Mouse (Mus musculus) urinary bladder, adult 2 months (tissue): ENCODE results near the gene Xrra1. TPM values are rescaled to one million over a fixed set of nuclear protein-coding genes. Genes with fewer than 3 reads are reported as not detected.
"Not testable (repeated sequence)": the region's sequence is repeated elsewhere in the genome, so short reads cannot be mapped to it uniquely, and the experiment has no call there.

Experiments
- DNase-seq: peaks from one replicate; pipeline ENCODE4 v3.0.0; 2022; ENCODE audit warnings: low spot score
- polyA plus RNA-seq: library from polyadenylated mRNA; depleted of rRNA; stranded (reverse); fragments of >200 nt; gene quantifications from 2 replicates; pipeline ENCODE4 v1.2.3, GENCODE M21; 2012

The Xrra1 gene
- polyA plus RNA-seq, 1 experiment = 0.07 TPM

- DNase-seq = no peak
These were observed 38.0 kb downstream of the Xrra1 start for GRCm38 (mm10) chr7:99896905-99897304.

DNA sequence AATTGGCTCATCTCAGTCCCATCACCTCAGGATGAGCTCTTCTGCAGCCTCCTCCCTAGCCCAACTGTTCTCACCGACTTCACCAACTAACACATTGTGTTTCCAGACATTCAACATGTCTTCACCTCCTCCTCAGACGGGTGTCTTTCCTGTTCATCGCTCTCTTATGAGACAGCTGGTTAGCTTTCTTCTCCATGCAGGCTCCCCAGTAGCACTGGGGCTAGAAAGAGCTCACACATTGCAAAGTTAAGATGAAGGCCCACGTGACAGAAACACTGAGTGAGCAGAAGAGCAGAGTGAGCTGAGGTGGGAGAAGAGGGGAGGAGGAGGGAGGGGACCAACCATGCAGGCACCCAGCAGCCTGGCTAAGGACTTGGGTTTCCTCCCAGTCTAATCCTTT lies 43.3 kb downstream of the Xrra1 start:
- no peak for DNase-seq

DNA sequence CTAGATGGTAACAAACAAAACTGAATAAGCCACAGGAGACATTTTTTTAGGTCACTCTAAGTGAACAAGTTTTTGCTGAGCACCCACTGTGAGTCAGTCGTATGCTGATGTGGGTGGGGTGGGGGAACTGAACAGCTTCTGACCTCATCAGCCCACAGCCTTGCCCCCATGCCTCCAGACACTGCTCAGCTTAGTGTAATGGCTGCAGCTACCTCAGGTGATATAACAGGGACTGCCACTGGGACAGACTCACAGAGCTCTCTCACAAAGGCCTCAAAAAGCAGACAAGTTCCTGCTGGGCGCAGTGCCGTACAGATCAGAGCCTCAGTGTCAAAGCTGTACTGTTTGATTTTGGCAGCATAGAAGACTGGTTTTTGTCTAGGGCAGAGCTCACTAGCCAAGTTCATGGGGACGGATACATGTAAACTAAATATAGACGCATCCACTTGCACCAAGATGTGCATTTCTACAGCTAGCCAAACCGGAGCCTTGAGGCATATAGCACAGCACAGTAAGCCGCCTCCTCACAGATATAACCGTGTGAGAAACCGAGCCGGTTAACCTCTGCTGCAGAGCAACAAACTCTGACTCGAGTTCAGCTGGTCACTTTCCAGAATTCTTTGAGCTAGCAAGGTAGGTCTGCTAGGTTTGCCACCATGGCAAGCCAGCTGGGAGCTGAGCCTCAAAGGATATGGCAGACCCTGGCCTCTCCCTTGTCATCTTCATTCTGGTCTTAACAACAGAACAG lies 44.2 kb downstream of the Xrra1 start:
- no peak for DNase-seq

GRCm38 (mm10) chr7:99904421-99905005 lies 45.6 kb downstream of the Xrra1 start:
- no peak for DNase-seq

- no peak for DNase-seq
These were observed 47.4 kb downstream of the Xrra1 start for GRCm38 (mm10) chr7:99906346-99906745.

DNA sequence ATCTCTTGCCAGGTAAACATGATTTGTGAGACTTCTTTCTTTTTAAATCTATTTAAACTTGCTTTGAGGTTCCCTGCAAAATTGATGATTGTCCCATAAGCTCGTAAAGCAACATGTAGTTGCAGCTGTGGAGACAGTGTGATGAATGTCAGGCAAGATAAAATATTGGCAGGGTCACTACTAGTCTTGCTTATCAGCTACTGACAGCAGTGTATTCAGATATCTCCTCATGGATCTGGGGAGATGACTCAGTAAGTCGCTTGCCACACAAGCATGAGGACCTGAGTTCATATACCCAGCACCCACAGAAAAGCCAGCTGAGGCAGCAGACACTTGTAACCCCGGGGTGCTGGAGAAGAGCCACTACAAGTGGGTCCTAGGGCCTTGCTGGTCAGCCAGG lies 48.5 kb downstream of the Xrra1 start:
- no peak for DNase-seq

GRCm38 (mm10) chr7:99911038-99911437 lies 52.1 kb downstream of the Xrra1 start:
- DNase-seq = no peak

GRCm38 (mm10) chr7:99914316-99914715 lies 55.4 kb downstream of the Xrra1 start:
- no peak for DNase-seq

GRCm38 (mm10) chr7:99915511-99915910 lies 56.6 kb downstream of the Xrra1 start:
- DNase-seq = no peak

DNA sequence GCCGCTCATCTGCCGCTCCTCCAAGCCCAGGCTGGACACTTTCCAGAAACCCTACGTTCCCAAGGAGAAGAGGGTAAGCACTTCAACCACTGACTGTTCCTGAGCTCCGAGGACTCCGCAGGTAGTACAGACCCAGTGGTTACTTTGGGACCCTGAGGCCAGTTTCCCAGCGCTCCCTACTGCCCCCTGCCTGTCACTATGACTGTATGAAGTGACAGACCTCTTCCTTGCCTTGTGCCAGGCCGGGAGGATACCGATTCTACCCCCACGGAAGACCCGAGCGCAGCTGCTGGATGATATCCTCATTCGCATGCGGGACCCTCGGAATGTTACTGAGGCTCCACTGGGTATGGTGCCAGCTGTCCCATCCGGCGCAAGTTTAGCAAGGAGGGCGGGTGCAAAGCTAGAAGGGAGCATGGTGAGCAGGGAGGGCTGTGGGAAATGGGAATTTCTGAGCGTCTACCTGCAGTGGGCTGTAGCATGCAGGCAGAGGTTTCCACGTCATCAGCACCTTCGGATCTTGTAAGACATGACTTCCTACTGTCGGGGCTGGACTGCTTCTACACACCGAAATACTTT lies 57.9 kb downstream of the Xrra1 start:
- DNase-seq = no peak

- no peak for DNase-seq
These were observed 58.5 kb downstream of the Xrra1 start for GRCm38 (mm10) chr7:99917320-99917844.

GRCm38 (mm10) chr7:99919164-99919563 lies 60.2 kb downstream of the Xrra1 start:
- no peak for DNase-seq

GRCm38 (mm10) chr7:99919971-99920370 lies 61.1 kb downstream of the Xrra1 start:
- no peak for DNase-seq

GRCm38 (mm10) chr7:99920416-99920815 lies 61.5 kb downstream of the Xrra1 start:
- DNase-seq = no peak

DNA sequence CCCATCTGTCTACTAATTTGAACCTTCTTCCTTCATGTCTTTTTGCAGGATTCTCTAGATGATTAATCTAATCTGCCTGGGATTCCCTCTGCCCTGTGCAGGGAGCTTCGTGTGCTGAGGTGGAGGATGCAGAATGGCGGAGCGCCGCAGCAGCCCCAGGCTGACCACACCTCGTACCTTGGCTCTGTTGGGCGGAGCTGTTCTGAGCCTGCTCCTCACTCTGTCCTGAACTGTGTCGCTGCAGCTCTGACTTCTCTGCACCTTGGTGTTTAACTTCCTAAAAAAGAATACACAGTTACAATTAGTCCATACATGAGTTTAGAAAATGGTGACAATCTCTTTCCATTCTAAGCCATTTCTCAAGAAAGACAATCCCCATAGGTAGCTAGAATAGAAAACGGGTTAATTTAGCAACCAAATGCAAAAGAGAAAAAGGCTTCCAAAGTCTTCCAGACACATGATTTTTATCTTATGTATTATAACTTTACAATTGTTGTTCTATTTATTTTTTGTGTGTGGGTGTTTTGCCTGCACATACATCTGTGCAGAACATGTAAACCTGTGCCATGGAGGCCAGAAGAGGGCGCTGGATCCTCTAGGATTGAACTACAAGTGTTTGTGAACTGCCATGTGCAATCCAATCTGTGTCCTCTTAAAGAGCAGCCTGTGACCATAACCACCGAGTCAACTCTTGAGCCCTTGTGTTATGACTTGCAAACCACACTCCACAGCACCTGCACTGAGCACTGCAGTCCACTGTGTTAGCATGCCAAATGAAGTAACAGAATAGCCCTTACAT lies 68.2 kb downstream of the Xrra1 start:
- no peak for DNase-seq

GRCm38 (mm10) chr7:99935758-99936157 lies 76.8 kb downstream of the Xrra1 start:
- DNase-seq = no peak

GRCm38 (mm10) chr7:99940669-99941068 lies 81.8 kb downstream of the Xrra1 start:
- DNase-seq = no peak

- DNase-seq = no peak
These were observed 85.6 kb downstream of the Xrra1 start for GRCm38 (mm10) chr7:99944520-99944919.

DNA sequence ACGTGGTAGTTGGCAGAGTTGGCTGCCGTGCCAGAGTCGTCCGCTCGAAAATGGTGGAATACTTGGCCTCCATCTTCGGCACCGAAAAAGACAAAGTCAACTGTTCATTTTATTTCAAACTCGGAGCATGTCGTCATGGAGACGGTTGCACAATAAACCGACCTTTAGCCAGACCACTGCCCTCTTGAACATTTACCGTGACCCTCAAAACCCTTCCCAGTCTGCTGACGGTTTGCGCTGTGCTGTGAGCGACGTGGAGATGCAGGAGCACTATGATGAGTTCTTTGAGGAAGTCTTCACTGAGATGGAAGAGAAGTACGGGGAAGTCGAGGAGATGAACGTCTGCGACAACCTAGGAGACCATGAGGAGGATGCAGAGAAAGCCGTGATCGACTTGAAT lies 86.1 kb downstream of the Xrra1 start:
- not testable (repeated sequence) for DNase-seq

- no peak for DNase-seq
These were observed 87.0 kb downstream of the Xrra1 start for GRCm38 (mm10) chr7:99945939-99946338.

- no peak for DNase-seq
These were observed 87.4 kb downstream of the Xrra1 start for GRCm38 (mm10) chr7:99946356-99946755.

- DNase-seq = no peak
These were observed 88.4 kb downstream of the Xrra1 start for GRCm38 (mm10) chr7:99947329-99947728.
